Comparison of ENCODE assay signal across 9 mouse cellular contexts in genomic region chr3:82998772-82999463, GRCm38 (mm10). TPM values are rescaled to one million over a fixed set of nuclear protein-coding genes. Genes with fewer than 3 reads are reported as not detected.
A peak's percentile ranks its signal among the peaks of the same experiment; 100 is the strongest.
DNase-seq lines count a peak whose midpoint lies in the region; ATAC-seq lines count a peak whose summit lies in the region.
"Had no signal": no experiment of that assay in that cellular context is flagged by ENCODE, and none has a peak within 500 bp of the region (broad histone marks: within the 10 kb centered on the region; RNA-seq: fewer than 3 reads in every experiment).

No protein-coding gene starts in this region.

- no peaks in the 10 kb centered on the region for H3K9me3 ChIP-seq in forebrain, embryonic 14.5 days (replicated peaks; ENCODE audit: control insufficient read depth, low read length)
- no peaks in the 10 kb centered on the region for H3K9me3 ChIP-seq in midbrain, embryonic 16.5 days (replicated peaks; ENCODE audit: control insufficient read depth, low read length, poor library complexity, severe bottlenecking)

- peaks cover 7% of the 10 kb centered on the region; the same call in 1 of the 2 replicates for H3K4me1 ChIP-seq in forebrain, embryonic 14.5 days (ENCODE audit: control insufficient read depth, insufficient read depth, low read length)
- peaks cover 9% of the 10 kb centered on the region; the same call in 1 of the 2 replicates for H3K4me1 ChIP-seq in midbrain, embryonic 16.5 days (ENCODE audit: control insufficient read depth, insufficient read depth, low read length)

- H3K4me2 ChIP-seq in forebrain, embryonic 14.5 days (ENCODE audit: low read length): no peak overlapping the region
- H3K4me2 ChIP-seq in midbrain, embryonic 16.5 days (ENCODE audit: low read length): no peak overlapping the region

- no peaks in the 10 kb centered on the region; the same call in 1 of the 2 replicates for H3K27me3 ChIP-seq in forebrain, embryonic 14.5 days (replicated peaks; ENCODE audit: control insufficient read depth, insufficient read depth, low read length)
- H3K27me3 ChIP-seq in midbrain, embryonic 16.5 days (ENCODE audit: control insufficient read depth, insufficient read depth, low read depth, low read length): no peaks in the 10 kb centered on the region

- no peak overlapping the region for H3K27ac ChIP-seq in forebrain, embryonic 14.5 days (ENCODE audit: low read depth, low read length)
- H3K27ac ChIP-seq in midbrain, embryonic 16.5 days (ENCODE audit: low read length): no peak overlapping the region

- peak; percentile 35 for DNase-seq in ovary, postnatal 14 days (ENCODE audit: low spot score)
- DNase-seq in ovary, adult 18-20 months (ENCODE audit: low spot score): no peak
- DNase-seq in adrenal gland, postnatal 14 days: peak; percentile 36
- DNase-seq in forebrain, embryonic 14.5 days (ENCODE audit: low spot score): peak; percentile 94
- DNase-seq in induced T-regulatory cell, adult 2 months (ENCODE audit: low read depth): peak; percentile 81
- peak; percentile 79 to 84 for DNase-seq in left cerebral cortex, postnatal 14 days (ENCODE audit: low spot score in 2 of 2)
- no peak for DNase-seq in spleen, postnatal 10 days (ENCODE audit: low spot score in 2 of 2)

- 29% methylated on average over 8 of the region's 8 CpGs for WGBS in forebrain, embryonic 14.5 days
- WGBS in midbrain, embryonic 16.5 days: 29% methylated on average over 8 of the region's 8 CpGs

- intact Hi-C loops in left cerebral cortex, postnatal 14 days (cut with DNase I): loop anchor here (2.0 kb wide), 1 partner anchor 56 kb away; the partner anchor contains the start of gene Plrg1

- no peak overlapping the region for H3K4me3 ChIP-seq in forebrain, embryonic 14.5 days (ENCODE audit: low read depth, low read length)
- H3K4me3 ChIP-seq in midbrain, embryonic 16.5 days (ENCODE audit: low read depth, low read length): no peak overlapping the region

- H3K9ac ChIP-seq in forebrain, embryonic 14.5 days (ENCODE audit: low read length): no peak overlapping the region
- no peak overlapping the region for H3K9ac ChIP-seq in midbrain, embryonic 16.5 days (ENCODE audit: low read depth, low read length)

- H3K36me3 ChIP-seq in forebrain, embryonic 14.5 days (ENCODE audit: control insufficient read depth, insufficient read depth, low read length): no peaks in the 10 kb centered on the region
- H3K36me3 ChIP-seq in midbrain, embryonic 16.5 days (ENCODE audit: control insufficient read depth, insufficient read depth, low read length): no peaks in the 10 kb centered on the region

- peak; percentile 91 for ATAC-seq in forebrain, embryonic 14.5 days
- peak; percentile 97 for ATAC-seq in midbrain, embryonic 16.5 days

RNA-seq across cellular contexts. Expression of gene Fgg, which starts 8.6 kb away (rescaled TPM):
- 22.3 and 435 TPM in 2 replicates for total RNA-seq in adrenal gland, postnatal 14 days (2021)
- not detected in 2 replicates for polyA plus RNA-seq in forebrain, embryonic 14.5 days (2014; fragmentation: Nextera tagmentation; extraction: Ambion mirVana)
- not detected for total RNA-seq in left cerebral cortex, postnatal 14 days (2021)
- polyA plus RNA-seq in midbrain, embryonic 16.5 days (2015; fragmentation: Nextera tagmentation; extraction: Ambion mirVana): not detected in 2 replicates
- polyA plus RNA-seq: small intestine, adult 2 months had no signal

RNA-seq across cellular contexts. Expression of gene Fga, which starts 27.0 kb away (rescaled TPM):
- 24.5 and 518 TPM in 2 replicates for total RNA-seq in adrenal gland, postnatal 14 days (2021)
- polyA plus RNA-seq in forebrain, embryonic 14.5 days (2014; fragmentation: Nextera tagmentation; extraction: Ambion mirVana): not detected in 2 replicates
- not detected for total RNA-seq in left cerebral cortex, postnatal 14 days (2021)
- polyA plus RNA-seq in midbrain, embryonic 16.5 days (2015; fragmentation: Nextera tagmentation; extraction: Ambion mirVana): not detected in 2 replicates
- polyA plus RNA-seq: small intestine, adult 2 months had no signal

RNA-seq across cellular contexts. Expression of gene Fgb, which starts 50.7 kb away (rescaled TPM):
- 14.2 and 242 TPM in 2 replicates for total RNA-seq in adrenal gland, postnatal 14 days (2021)
- not detected in 2 replicates for polyA plus RNA-seq in forebrain, embryonic 14.5 days (2014; fragmentation: Nextera tagmentation; extraction: Ambion mirVana)
- not detected for total RNA-seq in left cerebral cortex, postnatal 14 days (2021)
- not detected in 2 replicates for polyA plus RNA-seq in midbrain, embryonic 16.5 days (2015; fragmentation: Nextera tagmentation; extraction: Ambion mirVana)
- polyA plus RNA-seq: small intestine, adult 2 months had no signal

RNA-seq across cellular contexts. Expression of gene Plrg1, which starts 56.4 kb away (rescaled TPM):
- 49.8 and 50.8 TPM in 2 replicates for total RNA-seq in adrenal gland, postnatal 14 days (2021)
- 140 and 145 TPM in 2 replicates for polyA plus RNA-seq in forebrain, embryonic 14.5 days (2014; fragmentation: Nextera tagmentation; extraction: Ambion mirVana)
- 10 to 100 TPM; 38.8 to 39.9 TPM for total RNA-seq in left cerebral cortex, postnatal 14 days (2021)
- polyA plus RNA-seq in midbrain, embryonic 16.5 days (2015; fragmentation: Nextera tagmentation; extraction: Ambion mirVana): 100 and 102 TPM in 2 replicates

Comparison
In these comparisons a context has a peak if more than half of its experiments do, and no peak if none do; other contexts are left out.
1. DNase-seq: peak in ovary, postnatal 14 days (single experiment), adrenal gland, postnatal 14 days (single experiment), forebrain, embryonic 14.5 days (single experiment), induced T-regulatory cell, adult 2 months (single experiment) and left cerebral cortex, postnatal 14 days (2 of 2); none in ovary, adult 18-20 months (single experiment) and spleen, postnatal 10 days (0 of 2).
2. RNA of gene Fgg, which starts 8.6 kb away (total RNA-seq): 22.3 to 435 TPM in adrenal gland, postnatal 14 days; not detected in left cerebral cortex, postnatal 14 days; every median in the first group is over 10 times any median in the second.
3. RNA of gene Fga, which starts 27.0 kb away (total RNA-seq): 24.5 to 518 TPM in adrenal gland, postnatal 14 days; not detected in left cerebral cortex, postnatal 14 days; every median in the first group is over 10 times any median in the second.
4. RNA of gene Fgb, which starts 50.7 kb away (total RNA-seq): 14.2 to 242 TPM in adrenal gland, postnatal 14 days; not detected in left cerebral cortex, postnatal 14 days; every median in the first group is over 10 times any median in the second.